In genomic region chr10:52417998-52418860, GRCm38 (mm10) we compare ENCODE assay signal across 8 mouse cellular contexts. TPM values are rescaled to one million over a fixed set of nuclear protein-coding genes. Genes with fewer than 3 reads are reported as not detected.
DNase-seq lines count a peak whose midpoint lies in the region; ATAC-seq and TF ChIP-seq lines count a peak whose summit lies in the region.

No protein-coding gene starts in this region.

- peaks cover 54% of the 10 kb centered on the region for H3K79me2 ChIP-seq in myocyte (ENCODE audit: control insufficient read depth, insufficient read depth)

- peak overlapping the region; percentile 74 for H3K4me2 ChIP-seq in forebrain, embryonic 13.5 days
- H3K4me2 ChIP-seq in kidney, postnatal 0 days (ENCODE audit: low read length): peak overlapping the region; percentile 72
- H3K4me2 ChIP-seq in myocyte (ENCODE audit: low read depth): peak overlapping the region; percentile 83

- peaks cover 5% of the 10 kb centered on the region for H3K27me3 ChIP-seq in forebrain, embryonic 13.5 days
- no peaks in the 10 kb centered on the region for H3K27me3 ChIP-seq in kidney, postnatal 0 days (ENCODE audit: insufficient read depth, low read length)
- no peaks in the 10 kb centered on the region for H3K27me3 ChIP-seq in myocyte (ENCODE audit: control insufficient read depth, insufficient read depth, insufficient read length)

- peak; percentile 48 for ATAC-seq in forebrain, embryonic 13.5 days
- ATAC-seq in kidney, postnatal 0 days (replicated peaks; ENCODE audit: low FRiP score, low read depth): peak; percentile 46

- no peak for TF ChIP-seq POLR2A in myocyte (IDR thresholded peaks at IDR 0.05; ENCODE audit: insufficient read length, low read depth)

- peaks cover 34% of the 10 kb centered on the region for H3K4me1 ChIP-seq in forebrain, embryonic 13.5 days
- no peaks in the 10 kb centered on the region; the same call in 1 of the 2 replicates for H3K4me1 ChIP-seq in kidney, postnatal 0 days (replicated peaks; ENCODE audit: insufficient read depth, low read length)

- H3K9me3 ChIP-seq in forebrain, embryonic 13.5 days (replicated peaks): no peaks in the 10 kb centered on the region
- no peaks in the 10 kb centered on the region for H3K9me3 ChIP-seq in kidney, postnatal 0 days (replicated peaks; ENCODE audit: low read length)

- peak overlapping the region; percentile 94 for H3K27ac ChIP-seq in forebrain, embryonic 13.5 days
- peak overlapping the region; percentile 93 for H3K27ac ChIP-seq in kidney, postnatal 0 days

- WGBS in forebrain, embryonic 13.5 days: 2% methylated on average over 39 of the region's 39 CpGs
- WGBS in kidney, postnatal 0 days: under 1% methylated on average over 39 of the region's 39 CpGs

- H3K36me3 ChIP-seq in forebrain, embryonic 13.5 days (ENCODE audit: poor library complexity, severe bottlenecking): no peaks in the 10 kb centered on the region
- no peaks in the 10 kb centered on the region for H3K36me3 ChIP-seq in kidney, postnatal 0 days (ENCODE audit: insufficient read depth, low read length)
- H3K36me3 ChIP-seq in myocyte (ENCODE audit: control insufficient read depth, insufficient read depth): peaks cover 9% of the 10 kb centered on the region

- peak overlapping the region; percentile 92 for H3K9ac ChIP-seq in forebrain, embryonic 13.5 days
- H3K9ac ChIP-seq in kidney, postnatal 0 days (ENCODE audit: low read depth, low read length): peak overlapping the region; percentile 92

- DNase-seq in kidney, adult 18-20 months: peak; percentile 46
- DNase-seq in kidney, postnatal 10 days: no peak
- DNase-seq in R1 (ENCODE audit: low read depth, low spot score): peak; percentile 55
- peak; percentile 40 for DNase-seq in kidney, postnatal 0 days (ENCODE audit: low spot score)
- DNase-seq in right cerebral cortex, postnatal 25 days: no peak
- DNase-seq in spleen, postnatal 4 days (ENCODE audit: low spot score in 2 of 2): no peak

- peak overlapping the region; percentile 96 for H3ac ChIP-seq in myocyte (ENCODE audit: control insufficient read depth, insufficient read length)

- H3K4me3 ChIP-seq in forebrain, embryonic 13.5 days: peak overlapping the region; percentile 96
- H3K4me3 ChIP-seq in kidney, postnatal 0 days (replicated peaks; ENCODE audit: low read depth, low read length): peak overlapping the region; percentile 92
- H3K4me3 ChIP-seq in myocyte: peak overlapping the region; percentile 73

- TF ChIP-seq CTCF in kidney, postnatal 0 days (IDR thresholded peaks at IDR 0.05; ENCODE audit: low read depth): no peak

TF ChIP-seq in myocyte, 11 proteins besides CTCF, POLR2A, EP300 and RAD21:
- peak; percentile 80 for TF ChIP-seq USF1 (IDR thresholded peaks at IDR 0.05; ENCODE audit: low read depth)
- no peak for TF ChIP-seq MYOD1 (IDR thresholded peaks at IDR 0.05; ENCODE audit: control insufficient read depth in 1 of 3, insufficient read length in 2 of 3, low read depth in 2 of 3)

RNA-seq across cellular contexts. Expression of gene Nus1, which starts 0.9 kb away (rescaled TPM):
- 13.7 and 14.4 TPM in 2 replicates for polyA plus RNA-seq in forebrain, embryonic 13.5 days (2015; fragmentation: Nextera tagmentation; extraction: Ambion mirVana)
- polyA plus RNA-seq in kidney, postnatal 0 days (2015; fragmentation: Nextera tagmentation; extraction: Ambion mirVana): 24.0 and 24.1 TPM in 2 replicates
- polyA plus RNA-seq in myocyte (2012; fragmentation: generic; extraction: Trizol): 10.9 TPM

RNA-seq across cellular contexts. Expression of gene Nepn, which starts 29.5 kb away (rescaled TPM):
- not detected in 2 replicates for polyA plus RNA-seq in forebrain, embryonic 13.5 days (2015; fragmentation: Nextera tagmentation; extraction: Ambion mirVana)
- polyA plus RNA-seq in kidney, postnatal 0 days (2015; fragmentation: Nextera tagmentation; extraction: Ambion mirVana): 2.1 and 2.4 TPM in 2 replicates
- polyA plus RNA-seq in myocyte (2012; fragmentation: generic; extraction: Trizol): 0.02 TPM

RNA-seq across cellular contexts. Expression of gene Gopc, which starts 36.3 kb away (rescaled TPM):
- 18.4 and 20.0 TPM in 2 replicates for polyA plus RNA-seq in forebrain, embryonic 13.5 days (2015; fragmentation: Nextera tagmentation; extraction: Ambion mirVana)
- 18.5 and 18.8 TPM in 2 replicates for polyA plus RNA-seq in kidney, postnatal 0 days (2015; fragmentation: Nextera tagmentation; extraction: Ambion mirVana)
- polyA plus RNA-seq in myocyte (2012; fragmentation: generic; extraction: Trizol): 7.9 TPM

RNA-seq across cellular contexts. Expression of gene Gm26741, which starts 59.7 kb away (rescaled TPM):
- not detected in 2 replicates for polyA plus RNA-seq in forebrain, embryonic 13.5 days (2015; fragmentation: Nextera tagmentation; extraction: Ambion mirVana)
- polyA plus RNA-seq in kidney, postnatal 0 days (2015; fragmentation: Nextera tagmentation; extraction: Ambion mirVana): not detected in 2 replicates
- not detected for polyA plus RNA-seq in myocyte (2012; fragmentation: generic; extraction: Trizol)

Comparison
In these comparisons a context has a peak if more than half of its experiments do, and no peak if none do; other contexts are left out.
1. DNase-seq: peak in kidney, adult 18-20 months (single experiment), R1 (single experiment) and kidney, postnatal 0 days (single experiment); none in kidney, postnatal 10 days (single experiment), right cerebral cortex, postnatal 25 days (single experiment) and spleen, postnatal 4 days (0 of 2).
2. Peak in every context shown above with its lines, with median percentiles within 50 percentile points of each other: H3K4me2 ChIP-seq and H3K4me3 ChIP-seq.